Mouse (Mus musculus) heart, embryonic 10.5 days (tissue): ENCODE data around the gene Zfp87. TPM values are rescaled to one million over a fixed set of nuclear protein-coding genes. Genes with fewer than 3 reads are reported as not detected.

Source experiments
- DNase-seq: peaks from one replicate; pipeline ENCODE4 v3.0.0-alpha.2; 2017; ENCODE audit warnings: low spot score
- H3K27ac ChIP-seq: fragments of 300-500 bp; sonication (generic); 2 replicates; pipeline ENCODE4 v1.5.1; 2016; ENCODE audit warnings: mild to moderate bottlenecking
- H3K27me3 ChIP-seq: fragments of 300-500 bp; sonication (generic); 2 replicates; pipeline ENCODE4 v1.6.1; 2016; ENCODE audit warnings: mild to moderate bottlenecking; ENCODE audit not compliant: poor library complexity, insufficient read depth, severe bottlenecking
- H3K36me3 ChIP-seq: fragments of 300-500 bp; sonication (generic); 2 replicates; pipeline ENCODE4 v1.6.1; 2016; ENCODE audit warnings: mild to moderate bottlenecking, moderate library complexity
- H3K4me1 ChIP-seq: fragments of 300-500 bp; sonication (generic); 2 replicates; pipeline ENCODE4 v1.6.1; 2016; ENCODE audit warnings: mild to moderate bottlenecking
- H3K4me3 ChIP-seq: fragments of 300-500 bp; sonication (generic); 2 replicates; pipeline ENCODE4 v1.5.1; 2016; ENCODE audit warnings: mild to moderate bottlenecking, moderate library complexity
- H3K9me3 ChIP-seq: fragments of 300-500 bp; sonication (generic); 2 replicates; pipeline ENCODE4 v1.6.1; 2016; ENCODE audit warnings: mild to moderate bottlenecking, moderate library complexity
- WGBS: fragments of 180-500 bp; shearing (Covaris S2); methylation state at CpG from one replicate; pipeline ENCODE4 v1.1.7; 2016; 5-methylcytosine and 5-hydroxymethylcytosine counted together
- polyA plus RNA-seq: library from polyadenylated mRNA; unstranded; fragments of >200 nt; fragmentation: Nextera tagmentation; extraction: Ambion mirVana; gene quantifications from 2 replicates; pipeline ENCODE4 v1.2.1, GENCODE M21; 2016

Zfp87 gene
- 14.9 and 16.7 TPM in 2 replicates for polyA plus RNA-seq

DNA sequence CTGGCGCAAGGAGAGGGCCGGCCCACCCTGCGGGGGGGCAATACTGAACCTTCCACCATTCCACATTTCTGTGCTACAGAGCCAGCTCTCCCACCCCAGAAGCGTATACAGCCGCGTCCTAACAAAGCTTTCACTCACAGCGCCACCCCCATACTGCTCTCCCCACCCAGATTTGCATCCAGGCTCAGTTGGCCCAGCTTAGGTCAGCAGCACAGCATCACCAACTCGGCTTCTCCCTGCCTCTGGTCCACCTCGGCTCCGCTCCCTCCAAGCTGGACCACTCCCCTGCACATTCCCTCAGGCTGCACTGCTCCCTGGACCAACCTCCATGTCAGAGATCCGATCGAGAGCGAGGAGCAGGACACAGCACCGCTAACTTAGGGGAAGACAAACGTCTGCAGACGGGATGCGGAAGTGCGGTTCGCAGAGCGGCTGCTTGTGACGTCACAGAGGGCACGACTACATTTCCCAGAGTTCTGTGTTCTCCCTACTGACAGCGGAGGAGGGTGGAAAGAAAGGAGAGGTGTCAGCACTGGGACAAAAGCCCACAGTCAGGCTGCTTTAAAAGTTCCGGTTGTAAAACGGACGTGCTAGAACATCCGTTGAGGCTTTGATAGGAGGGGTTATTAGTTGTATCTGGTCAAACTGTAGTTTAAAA lies at the start of gene Zfp87, which contains the start of gene Gm26965:
Gene Zfp87, minus strand, starts transcription at position 425 of the 658 bp plus-strand sequence.
Gene Gm26965, minus strand, starts transcription at position 399 of the 658 bp plus-strand sequence.
- peak within 1 kb of the TSS; percentile 89 for H3K4me3 ChIP-seq
- H3K27ac ChIP-seq: peak within 1 kb of the TSS; percentile 88
- WGBS: under 1% methylated on average over 27 of the region's 27 CpGs

DNA sequence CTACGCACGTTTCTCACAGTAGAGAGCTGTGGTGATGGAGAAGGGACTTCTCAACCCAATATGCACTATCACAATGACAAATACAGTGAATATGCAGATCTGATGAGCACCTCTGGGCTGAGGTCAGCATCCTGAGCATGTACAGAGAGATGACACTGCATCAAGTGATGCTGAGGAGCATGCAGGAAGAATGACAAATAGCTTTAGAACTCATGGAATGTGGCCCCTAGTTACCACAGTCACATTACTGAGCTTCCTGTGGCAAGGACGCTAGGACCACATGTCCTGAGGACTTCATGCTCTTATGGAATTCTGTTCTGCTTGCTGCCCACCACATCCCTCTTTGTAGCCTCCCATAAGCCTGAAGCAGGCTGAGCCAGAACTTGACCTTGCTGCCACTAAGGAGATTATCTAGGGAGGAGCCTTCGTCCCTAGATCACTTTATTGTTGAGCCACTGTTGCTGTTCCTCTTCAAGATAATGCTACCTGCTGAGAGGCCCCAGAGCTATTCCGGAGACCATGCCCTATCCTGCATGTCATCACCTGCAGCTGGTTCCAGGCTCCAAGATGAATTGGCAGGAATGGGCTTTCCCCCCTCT lies 46.7 kb upstream of the Zfp87 start:
- H3K27ac ChIP-seq: no peak overlapping the region
- H3K27me3 ChIP-seq: no peaks in the 10 kb centered on the region
- no peaks in the 10 kb centered on the region for H3K36me3 ChIP-seq

More for the DNA sequence above, at the start of gene Zfp87, which contains the start of gene Gm26965:
- Histone ChIP-seq H3K36me3 (peaks cover under 1% of the 10 kb centered on the region), H3K9me3 (no peaks in the 10 kb centered on the region), H3K4me1 (peaks cover 12% of the 10 kb centered on the region), H3K27me3 (no peaks in the 10 kb centered on the region)
- DNase-seq: peak; percentile 97

DNA sequence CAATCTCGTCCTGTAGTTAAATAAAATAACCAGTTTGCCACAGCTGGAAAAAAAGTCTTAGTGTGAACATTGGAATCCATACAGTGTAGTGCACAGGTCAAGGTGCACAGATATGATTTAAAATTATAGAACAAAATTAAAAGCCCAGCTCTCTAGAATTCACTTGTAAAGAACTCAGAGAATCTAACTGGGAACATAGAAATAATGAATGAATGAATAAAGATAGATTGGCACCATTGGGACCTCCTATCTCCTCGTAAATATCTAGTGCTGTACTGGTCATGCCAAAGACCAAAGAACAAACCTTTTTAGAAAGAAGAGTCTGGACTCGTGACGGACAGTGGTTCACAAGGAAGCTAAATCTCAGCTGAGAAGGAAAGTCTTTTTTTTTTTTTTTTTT lies 27.8 kb upstream of the Zfp87 start, which contains the start of gene Zfp748:
Gene Zfp748, minus strand, starts transcription at position 101 of the 400 bp plus-strand sequence.
- H3K4me3 ChIP-seq: peak within 1 kb of the TSS; percentile 86
- no peaks in the 10 kb centered on the region for H3K27me3 ChIP-seq
- H3K27ac ChIP-seq: peak within 1 kb of the TSS; percentile 96
- DNase-seq: no peak
- peaks cover 6% of the 10 kb centered on the region for H3K4me1 ChIP-seq
- H3K36me3 ChIP-seq: no peaks in the 10 kb centered on the region
- H3K9me3 ChIP-seq: no peaks in the 10 kb centered on the region
- 81% methylated on average over 4 of the region's 4 CpGs for WGBS

More for the DNA sequence above, 46.7 kb upstream of the Zfp87 start:
- Histone ChIP-seq H3K9me3 (no peaks in the 10 kb centered on the region), H3K4me3 (no peak overlapping the region), H3K4me1 (no peaks in the 10 kb centered on the region)
- 59% methylated on average over 5 of the region's 5 CpGs for WGBS
- no peak for DNase-seq

DNA sequence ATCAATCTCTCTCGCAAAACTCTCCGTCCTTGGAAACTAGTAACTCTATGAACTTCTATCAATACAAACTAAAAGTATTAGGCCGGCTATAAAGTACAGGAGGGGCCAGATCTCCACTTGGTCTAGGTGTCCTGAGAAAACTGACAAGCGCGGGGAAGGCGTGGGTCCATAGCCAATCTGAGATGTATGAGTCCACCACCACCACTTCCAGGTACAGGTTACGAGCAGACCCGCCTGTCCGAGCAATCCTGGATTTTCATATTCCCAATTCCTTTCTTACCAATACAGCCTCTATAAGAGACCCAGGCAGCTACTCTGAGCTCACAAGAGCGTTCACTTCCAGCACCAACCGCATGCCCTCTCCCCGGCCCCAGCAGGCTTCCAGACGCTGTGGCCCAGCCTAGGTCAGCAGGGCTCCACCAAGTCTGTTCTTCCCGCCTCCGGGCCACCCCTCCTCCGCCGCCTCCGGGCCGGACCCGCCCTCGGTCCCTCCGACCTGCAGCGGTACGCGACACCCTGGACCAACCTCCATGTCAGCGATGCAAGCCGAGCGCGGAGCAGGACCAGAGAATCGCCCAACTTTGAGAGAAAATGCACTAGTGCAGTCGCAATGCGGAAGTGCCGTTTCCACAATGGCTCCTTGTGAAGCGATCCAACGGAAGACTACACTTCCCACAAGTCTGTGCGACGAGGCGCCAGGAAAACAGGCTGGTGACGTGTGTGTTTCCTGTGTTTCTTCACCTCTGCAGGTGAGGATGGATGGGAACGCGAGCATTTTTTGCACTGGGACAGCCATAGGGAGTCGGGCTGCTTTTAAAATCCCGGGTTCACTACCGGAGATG lies 26.7 kb upstream of the Zfp87 start:
- 1% methylated on average over 44 of the region's 44 CpGs for WGBS
- no peaks in the 10 kb centered on the region for H3K36me3 ChIP-seq
- no peaks in the 10 kb centered on the region for H3K9me3 ChIP-seq
- H3K4me3 ChIP-seq: peak overlapping the region; percentile 86
- DNase-seq: peak; percentile 95
- H3K27me3 ChIP-seq: no peaks in the 10 kb centered on the region
- H3K4me1 ChIP-seq: peaks cover 6% of the 10 kb centered on the region
- peak overlapping the region; percentile 96 for H3K27ac ChIP-seq

DNA sequence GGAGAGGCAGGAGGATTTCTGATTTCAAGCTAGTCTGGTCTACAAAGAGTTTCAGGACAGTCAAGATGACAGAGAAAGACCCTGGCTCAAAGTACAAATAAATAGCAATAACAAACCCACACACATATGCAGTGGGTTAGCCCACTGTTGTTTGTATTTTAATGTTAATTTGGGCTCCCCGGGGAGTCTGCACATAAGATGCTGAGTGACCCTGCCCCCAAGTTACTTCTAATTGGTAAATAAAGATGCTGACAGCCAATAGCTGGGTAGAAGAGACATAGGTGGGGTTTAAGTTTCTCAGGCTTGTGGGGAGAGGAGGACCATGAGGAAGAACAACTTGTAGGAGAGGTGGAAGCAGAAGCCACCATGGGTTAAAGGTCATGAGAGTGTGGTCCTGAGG lies 20.0 kb upstream of the Zfp87 start:
- Histone ChIP-seq H3K9me3 (no peaks in the 10 kb centered on the region), H3K27me3 (no peaks in the 10 kb centered on the region), H3K36me3 (peaks cover 51% of the 10 kb centered on the region), H3K4me1 (no peaks in the 10 kb centered on the region), H3K4me3 (no peak overlapping the region), H3K27ac (no peak overlapping the region)
- WGBS: 90% methylated on average over 1 of the region's 1 CpGs
- DNase-seq: no peak

DNA sequence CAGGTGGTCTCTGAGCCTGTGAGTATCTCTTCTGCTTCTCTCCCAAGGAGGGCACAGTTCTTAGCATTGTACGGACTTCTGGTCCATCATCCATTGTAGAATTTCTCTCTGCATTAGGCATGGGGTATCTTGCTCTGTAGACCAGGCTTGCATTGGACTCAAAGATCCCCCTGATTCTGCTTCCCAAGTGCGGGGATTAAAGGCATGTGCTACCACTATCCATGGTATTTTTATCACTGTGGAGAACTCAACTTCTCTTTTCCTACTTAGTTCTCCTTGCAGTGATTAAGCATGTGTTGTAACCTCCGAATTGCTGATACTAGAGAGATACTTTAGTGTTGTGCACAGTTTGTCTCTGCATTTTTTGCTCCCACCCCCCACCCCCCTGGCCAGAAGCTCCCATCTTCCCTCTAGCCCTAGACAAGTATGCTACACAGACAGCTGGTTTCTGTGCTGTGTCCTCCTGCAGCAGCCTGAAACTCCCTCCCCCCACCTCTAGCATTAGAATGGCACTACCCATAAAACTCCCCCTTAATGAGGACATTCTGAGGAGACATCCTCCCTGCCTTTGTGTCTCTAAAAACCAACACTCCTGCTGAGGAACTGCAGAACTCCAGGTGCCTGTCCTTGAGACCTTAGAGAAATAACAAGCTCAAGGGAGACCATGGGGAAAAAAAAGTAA lies 1.2 kb upstream of the Zfp87 start:
- DNase-seq: no peak
- Histone ChIP-seq H3K9me3 (no peaks in the 10 kb centered on the region), H3K27ac (no peak overlapping the region), H3K4me1 (peaks cover 12% of the 10 kb centered on the region), H3K36me3 (no peaks in the 10 kb centered on the region), H3K27me3 (no peaks in the 10 kb centered on the region), H3K4me3 (no peak overlapping the region)
- WGBS: 69% methylated on average over 3 of the region's 3 CpGs

DNA sequence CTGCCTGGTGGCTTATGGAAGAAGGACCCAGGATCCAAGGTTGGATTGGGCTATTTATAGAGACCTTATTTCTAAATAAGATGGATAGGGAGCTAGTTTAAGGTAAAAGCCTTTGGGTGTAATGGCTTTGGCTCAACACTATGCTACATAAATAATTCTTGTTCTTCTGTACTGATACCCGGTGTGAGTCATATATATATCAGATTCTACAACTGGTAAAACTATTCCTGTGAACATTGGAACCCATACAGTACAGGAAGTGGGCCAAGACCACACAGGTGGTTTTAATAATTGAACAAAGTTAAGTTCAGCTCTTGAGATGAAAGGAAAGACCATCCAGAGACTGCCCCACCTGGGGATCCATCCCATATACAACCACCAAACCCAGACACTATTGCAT lies 25.1 kb downstream of the Zfp87 start:
- no peak for DNase-seq
- WGBS: 63% methylated on average over 1 of the region's 1 CpGs
- no peaks in the 10 kb centered on the region for H3K27me3 ChIP-seq
- H3K9me3 ChIP-seq: no peaks in the 10 kb centered on the region
- peaks cover 2% of the 10 kb centered on the region; the same call in 1 of the 2 replicates for H3K36me3 ChIP-seq
- H3K4me3 ChIP-seq: no peak overlapping the region
- H3K4me1 ChIP-seq: peaks cover 8% of the 10 kb centered on the region
- H3K27ac ChIP-seq: no peak overlapping the region

DNA sequence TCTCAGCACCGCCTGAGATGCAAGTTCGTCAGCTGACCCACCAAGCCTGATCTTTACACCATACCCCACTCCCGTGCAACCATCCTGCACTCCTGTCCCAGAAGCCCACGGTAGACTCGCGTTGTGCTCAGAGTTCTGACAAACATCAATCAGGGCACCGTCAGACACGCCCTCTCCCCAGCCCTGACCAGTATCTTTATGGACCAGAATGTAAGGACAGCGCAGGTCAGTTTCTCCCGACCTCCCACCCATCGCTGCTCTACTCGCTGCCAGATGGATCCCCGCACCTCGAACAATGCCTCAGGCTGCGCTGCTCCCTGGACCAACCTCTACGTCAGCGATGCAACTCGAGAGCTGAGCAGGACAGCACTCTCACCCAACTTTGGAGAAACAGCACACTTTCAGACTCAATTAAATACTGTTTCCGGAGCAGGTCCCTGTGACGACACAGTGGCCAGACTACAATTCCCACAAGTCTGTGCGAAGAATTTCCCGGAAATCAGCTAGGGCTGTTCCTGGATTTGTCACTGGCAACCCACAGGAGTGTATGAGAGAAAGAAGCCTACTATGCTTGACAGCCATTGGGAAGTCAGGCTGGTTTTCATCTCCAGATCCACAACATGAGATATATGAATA lies 25.8 kb downstream of the Zfp87 start, which contains the start of gene Zfp58:
Gene Zfp58, minus strand, starts transcription at position 472 of the 636 bp plus-strand sequence.
- peak within 1 kb of the TSS; percentile 89 for H3K27ac ChIP-seq
- DNase-seq: peak; percentile 94
- under 1% methylated on average over 22 of the region's 22 CpGs for WGBS

DNA sequence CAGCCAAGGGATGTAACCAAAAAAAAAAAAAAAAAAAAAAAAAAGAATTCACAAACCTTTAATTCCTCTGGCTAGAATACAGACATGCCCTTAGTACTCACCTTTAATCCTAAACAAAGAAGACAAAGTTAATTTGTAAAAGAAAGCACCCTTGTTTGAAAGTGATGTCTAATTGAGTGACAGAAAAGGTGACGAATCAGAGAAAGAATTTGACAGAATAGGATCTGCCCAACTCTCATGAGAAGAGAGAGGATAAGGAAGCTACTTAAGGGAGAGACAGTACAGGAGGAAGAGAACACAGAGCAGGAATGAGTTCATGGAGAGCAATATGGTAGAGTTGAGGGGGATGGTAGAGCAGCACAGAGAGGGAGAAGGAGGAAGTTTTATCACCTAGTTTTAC lies 30.3 kb downstream of the Zfp87 start:
- H3K27ac ChIP-seq: no peak overlapping the region
- WGBS: 91% methylated on average over 1 of the region's 1 CpGs

More for the DNA sequence above, 25.8 kb downstream of the Zfp87 start, which contains the start of gene Zfp58:
- Histone ChIP-seq H3K27me3 (no peaks in the 10 kb centered on the region), H3K9me3 (no peaks in the 10 kb centered on the region), H3K36me3 (peaks cover 8% of the 10 kb centered on the region; the same call in 1 of the 2 replicates), H3K4me3 (peak within 1 kb of the TSS; percentile 80), H3K4me1 (peaks cover 8% of the 10 kb centered on the region)

DNA sequence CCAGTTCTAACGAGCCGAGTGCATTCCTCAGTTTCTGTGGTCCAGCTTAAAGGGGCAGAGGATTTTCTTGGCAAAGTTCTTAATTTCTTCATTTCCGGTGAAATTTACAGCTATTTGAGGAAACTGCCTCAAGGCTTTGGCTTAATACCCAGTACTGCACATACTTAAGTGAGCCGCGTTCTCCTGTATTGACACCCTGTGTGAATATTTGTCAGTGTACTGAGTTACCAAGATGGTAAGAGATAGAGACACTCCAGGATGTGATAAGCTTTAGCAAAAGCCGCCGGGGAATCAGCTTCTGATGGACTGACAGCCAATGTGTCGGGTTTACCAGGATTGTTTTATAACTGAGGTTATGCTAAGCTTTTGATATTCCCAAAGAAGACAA lies 41.6 kb downstream of the Zfp87 start:
- no peak for DNase-seq

More for the DNA sequence above, 30.3 kb downstream of the Zfp87 start:
- no peak overlapping the region for H3K4me3 ChIP-seq
- DNase-seq: no peak
- H3K9me3 ChIP-seq: peaks cover 11% of the 10 kb centered on the region
- peaks cover 54% of the 10 kb centered on the region for H3K36me3 ChIP-seq
- H3K27me3 ChIP-seq: no peaks in the 10 kb centered on the region
- H3K4me1 ChIP-seq: peaks cover 8% of the 10 kb centered on the region

DNA sequence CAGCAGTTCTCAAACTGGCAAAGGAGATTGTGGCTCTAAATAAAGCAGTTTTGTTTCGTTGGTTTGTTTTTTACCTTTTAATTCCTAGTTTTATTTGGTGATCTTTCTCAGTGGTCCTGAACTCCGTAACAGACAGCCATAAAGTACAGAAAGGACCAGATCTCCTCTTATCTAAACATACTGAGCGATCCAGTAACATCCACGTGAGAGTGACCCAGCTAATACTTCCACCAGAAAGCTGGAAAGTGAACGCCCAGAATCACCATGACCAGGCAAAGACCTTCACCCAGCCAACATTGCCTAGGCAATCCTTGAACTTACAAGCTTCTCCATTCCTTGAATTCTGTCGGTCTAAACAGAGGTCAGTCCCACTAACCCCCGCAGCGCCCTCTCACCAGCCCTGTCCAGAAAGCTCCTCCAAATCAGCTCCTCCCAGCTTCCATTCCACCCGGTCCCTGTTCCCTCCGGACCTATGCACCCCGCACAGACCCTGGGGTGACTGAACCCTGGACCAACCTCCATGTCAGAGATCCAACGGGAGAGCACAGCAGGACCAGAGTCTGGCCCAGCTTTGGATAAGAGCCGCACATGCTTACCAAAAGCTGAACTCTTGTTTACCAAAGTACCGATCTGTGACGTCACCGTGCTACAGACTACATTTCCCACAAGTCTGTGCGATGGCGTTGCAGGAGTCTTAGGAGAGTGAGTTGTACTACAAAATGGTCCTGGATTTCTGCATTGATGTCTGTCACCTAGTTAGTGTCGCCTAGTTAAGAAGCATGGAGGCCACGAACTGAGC lies 42.2 kb downstream of the Zfp87 start, which contains the start of gene Zfp874b:
Gene Zfp874b, minus strand, starts transcription at position 634 of the 799 bp plus-strand sequence.
- Histone ChIP-seq H3K27me3 (no peaks in the 10 kb centered on the region), H3K36me3 (peaks cover 4% of the 10 kb centered on the region; the same call in 1 of the 2 replicates), H3K27ac (peak within 1 kb of the TSS; percentile 85), H3K4me3 (peak within 1 kb of the TSS; percentile 68), H3K4me1 (no peaks in the 10 kb centered on the region), H3K9me3 (no peaks in the 10 kb centered on the region)
- DNase-seq: peak; percentile 92
- 3% methylated on average over 20 of the region's 20 CpGs for WGBS

More for the DNA sequence above, 41.6 kb downstream of the Zfp87 start:
- Histone ChIP-seq H3K4me3 (peak overlapping the region; percentile 68), H3K36me3 (peaks cover 8% of the 10 kb centered on the region), H3K4me1 (no peaks in the 10 kb centered on the region), H3K27me3 (no peaks in the 10 kb centered on the region), H3K27ac (peak overlapping the region; percentile 85), H3K9me3 (0 out of 2 replicates have a peak, but pooled peaks cover 2% of the 10 kb centered on the region)
- 29% methylated on average over 8 of the region's 8 CpGs for WGBS
